Mouse (Mus musculus): ENCODE data around the gene Mdm4.

Mdm4 gene

DNA sequence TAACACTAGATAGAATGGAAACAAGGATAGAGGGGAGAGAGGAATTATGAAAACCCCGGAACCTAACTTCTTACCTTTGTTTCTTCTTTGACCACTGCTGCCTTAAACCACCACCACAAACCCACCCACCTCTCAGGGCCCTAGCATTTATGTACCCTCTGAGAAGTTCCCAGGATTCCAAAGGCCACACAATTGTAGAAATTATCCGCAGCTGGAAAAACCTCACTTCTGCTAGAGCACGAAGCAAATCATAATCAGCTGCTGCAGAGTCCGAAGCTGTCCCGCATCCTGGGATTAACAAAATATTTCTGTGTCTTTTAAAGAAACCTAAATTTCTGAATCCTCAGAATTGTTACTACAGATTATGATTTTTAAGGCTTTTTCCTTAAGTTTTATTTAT lies at the start of gene Mdm4:
Gene Mdm4 (minus strand): TSS at position 101 of the 400 bp plus-strand sequence.
- no peak for DNase-seq

DNA sequence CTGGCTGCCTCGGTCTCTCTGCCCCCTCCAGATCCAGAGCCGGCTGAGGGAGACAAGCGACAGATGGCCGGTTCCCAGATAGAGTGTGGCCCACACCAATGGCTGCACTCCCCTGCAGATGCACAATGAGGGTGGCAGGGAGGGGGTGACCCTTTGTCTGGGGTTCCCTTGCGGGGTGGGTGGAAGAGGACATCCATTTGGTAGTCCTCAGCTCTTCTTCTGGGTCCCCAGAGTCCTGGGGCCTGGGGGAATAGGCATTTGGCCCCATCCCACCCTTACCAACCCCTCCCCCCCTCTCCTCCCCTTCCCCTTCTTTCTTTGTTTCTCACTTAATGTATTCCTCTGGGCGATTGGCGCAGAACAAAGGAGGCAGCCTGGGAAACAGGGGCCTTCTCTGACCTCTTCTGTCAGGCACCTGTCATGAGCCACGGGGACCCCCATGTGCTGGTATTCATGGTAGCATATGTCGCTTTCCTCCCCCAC lies 49.8 kb upstream of the Mdm4 start:
- DNase-seq: no peak

DNA sequence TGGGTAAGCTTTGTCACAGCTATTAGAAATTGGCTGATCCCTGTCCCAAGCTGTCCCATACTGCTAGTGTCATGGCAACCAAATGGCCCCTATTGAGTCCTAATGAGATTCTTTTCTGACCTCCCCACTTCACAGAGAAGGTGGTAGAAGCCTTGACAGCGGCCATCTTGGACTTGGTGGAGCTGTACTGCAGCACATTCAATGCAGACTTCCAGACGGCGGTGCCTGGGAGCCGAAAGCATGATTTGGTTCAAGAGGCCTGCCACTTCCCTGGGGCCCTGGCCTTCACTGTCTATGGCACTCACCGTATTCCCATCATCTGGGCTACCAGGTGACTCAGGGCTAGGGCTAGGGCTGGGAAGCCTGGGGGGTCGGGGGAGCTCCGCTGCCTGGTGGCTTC lies 49.1 kb upstream of the Mdm4 start:
- DNase-seq: no peak

DNA sequence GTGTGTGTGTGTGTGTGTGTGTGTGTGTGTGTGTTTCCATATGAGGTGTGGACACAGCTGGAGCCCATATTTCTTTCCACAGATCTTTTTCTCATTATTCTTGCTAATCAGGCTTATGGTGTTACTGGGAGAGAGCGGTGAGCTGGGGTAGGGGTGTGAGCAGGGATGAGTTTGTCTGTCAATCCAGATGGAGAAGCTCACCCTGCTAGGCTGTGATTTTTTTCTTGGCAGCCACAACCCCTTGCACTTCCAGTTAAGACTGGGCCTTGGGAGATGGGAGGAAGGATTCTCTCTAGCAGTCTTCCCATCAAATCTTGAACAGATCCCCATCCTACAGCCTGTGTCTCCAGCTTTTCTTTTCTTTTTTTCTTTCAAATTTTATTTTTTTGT lies 48.0 kb upstream of the Mdm4 start:
- no peak for DNase-seq

DNA sequence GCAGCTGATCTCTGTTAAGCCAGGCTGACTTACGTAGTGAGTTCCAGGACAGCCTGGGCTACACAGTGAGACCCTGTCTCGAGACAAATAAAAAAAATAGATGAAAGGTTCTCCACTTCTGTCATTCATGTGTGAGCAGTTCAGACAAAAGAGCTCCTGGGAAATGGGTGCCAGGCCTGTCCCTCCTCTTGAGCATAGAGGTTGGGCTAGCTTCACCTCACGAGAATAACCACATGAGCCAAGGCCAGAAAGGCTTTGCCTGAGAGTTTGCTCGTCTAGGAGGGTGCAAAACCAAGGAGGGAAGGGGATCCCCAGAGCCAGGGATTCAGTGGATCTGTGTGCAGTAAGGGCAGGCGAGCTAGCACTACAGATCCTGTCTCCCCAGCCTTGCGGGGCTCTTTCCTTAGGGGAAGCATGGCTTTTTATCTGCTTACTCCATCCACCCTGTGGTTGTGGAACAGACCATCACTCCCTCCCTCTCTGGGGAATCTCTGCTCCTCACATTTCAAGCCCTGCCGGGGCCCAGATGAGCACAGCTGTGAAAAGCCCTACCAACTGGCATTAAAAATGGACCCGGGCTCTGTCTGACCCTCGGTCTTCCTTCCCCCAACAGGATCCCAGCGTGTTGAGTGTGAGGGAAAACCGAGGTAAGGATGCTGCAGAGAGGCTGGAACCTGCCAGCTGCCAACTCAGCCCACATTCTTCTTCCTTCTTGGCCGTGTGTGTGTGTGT lies 47.4 kb upstream of the Mdm4 start:
- DNase-seq: peak in 1 of 2 experiments; percentile 64

DNA sequence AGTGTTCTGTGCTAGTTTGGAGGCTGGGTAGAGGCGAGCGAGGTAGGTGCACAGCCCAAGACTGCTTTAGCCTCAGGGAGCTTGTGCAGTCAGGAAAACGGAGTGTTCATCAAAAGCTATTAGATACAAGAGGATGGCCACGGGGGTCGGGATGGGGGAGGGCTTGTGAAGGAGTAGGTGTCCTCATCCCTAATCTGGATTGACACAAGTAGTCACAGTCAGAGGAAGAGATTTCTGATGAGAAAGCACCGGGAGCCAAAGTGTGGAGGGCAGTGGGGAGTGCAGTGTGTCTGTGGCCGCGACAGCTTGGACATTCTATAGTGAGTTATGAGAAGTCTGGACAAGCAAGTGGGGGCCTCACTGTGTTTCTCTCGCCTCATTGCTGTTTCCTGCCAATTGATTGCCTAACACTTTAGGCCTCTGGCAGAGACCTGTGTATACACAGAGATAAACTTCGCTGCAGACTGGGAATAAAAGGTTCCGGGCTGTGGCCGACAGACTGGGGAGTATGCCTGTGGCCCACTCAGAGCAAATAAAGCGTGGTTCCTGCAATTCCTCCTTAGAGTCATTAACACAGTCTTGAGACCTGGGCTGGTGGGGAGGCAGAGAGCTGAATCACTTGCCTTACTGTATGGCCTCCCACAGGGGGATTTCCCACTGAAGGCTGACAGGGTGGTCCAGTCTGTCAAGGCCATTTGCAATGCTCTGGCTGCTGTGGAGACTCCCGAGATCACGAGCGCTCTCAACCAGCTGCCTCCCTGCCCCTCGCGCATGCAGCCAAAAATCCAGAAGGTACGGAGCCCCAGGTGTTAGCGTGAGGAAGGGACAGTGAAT lies 46.5 kb upstream of the Mdm4 start:
- DNase-seq: peak; percentile 54 to 78

DNA sequence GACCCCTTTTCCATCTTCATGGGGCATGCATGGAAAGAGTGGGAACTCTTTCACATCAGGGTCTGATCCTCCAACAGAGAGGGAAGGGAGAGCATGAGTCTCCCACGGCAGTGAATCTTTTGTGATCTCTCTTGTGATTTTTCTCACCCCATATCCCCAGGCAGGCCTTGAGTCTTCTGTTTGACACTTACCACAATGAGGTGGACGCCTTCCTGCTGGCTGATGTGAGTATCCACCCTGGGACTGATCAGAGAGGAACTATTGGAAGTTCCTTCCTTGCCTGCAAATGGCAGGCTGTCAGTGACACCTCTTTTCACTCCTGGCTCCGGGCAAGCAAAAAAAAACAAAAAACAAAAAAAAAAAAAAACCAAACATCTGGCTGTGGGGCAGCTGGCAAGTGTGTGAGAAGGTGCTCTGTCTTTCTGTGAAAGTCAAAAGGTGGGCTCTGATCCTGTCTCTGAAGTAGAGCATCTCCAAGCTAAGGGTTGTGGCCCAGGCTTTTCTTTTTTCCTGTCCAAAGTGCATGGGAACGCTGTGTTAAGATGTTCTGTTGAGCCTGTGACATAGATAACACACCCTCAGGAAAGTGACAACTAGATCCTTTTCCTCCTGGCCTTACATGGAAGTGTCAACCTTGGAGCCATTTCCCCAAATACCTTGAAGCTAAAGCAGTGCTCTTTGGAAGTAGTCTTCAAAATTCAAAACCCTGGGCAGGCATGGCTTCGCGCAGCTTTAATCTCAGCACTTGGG lies 45.5 kb upstream of the Mdm4 start:
- no peak for DNase-seq

DNA sequence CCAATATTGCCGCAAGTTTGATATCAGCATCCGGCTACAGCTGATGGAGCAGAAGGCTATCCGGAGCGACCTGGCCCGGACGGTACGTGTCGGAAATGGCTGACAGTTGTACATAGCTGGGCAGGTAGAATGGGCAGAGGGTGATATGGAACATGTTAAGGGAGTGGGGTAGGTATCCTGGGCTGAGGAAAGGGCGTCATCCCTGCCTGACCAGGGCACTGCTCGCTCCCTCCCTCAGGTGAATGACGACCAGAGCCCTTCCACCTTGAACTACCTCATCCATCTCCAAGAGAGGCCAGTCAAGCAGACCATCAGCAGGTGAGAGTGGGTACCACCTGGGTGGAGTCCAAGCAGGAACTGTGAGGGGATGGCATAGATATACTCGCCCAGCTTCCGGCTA lies 44.2 kb upstream of the Mdm4 start:
- no peak for DNase-seq

DNA sequence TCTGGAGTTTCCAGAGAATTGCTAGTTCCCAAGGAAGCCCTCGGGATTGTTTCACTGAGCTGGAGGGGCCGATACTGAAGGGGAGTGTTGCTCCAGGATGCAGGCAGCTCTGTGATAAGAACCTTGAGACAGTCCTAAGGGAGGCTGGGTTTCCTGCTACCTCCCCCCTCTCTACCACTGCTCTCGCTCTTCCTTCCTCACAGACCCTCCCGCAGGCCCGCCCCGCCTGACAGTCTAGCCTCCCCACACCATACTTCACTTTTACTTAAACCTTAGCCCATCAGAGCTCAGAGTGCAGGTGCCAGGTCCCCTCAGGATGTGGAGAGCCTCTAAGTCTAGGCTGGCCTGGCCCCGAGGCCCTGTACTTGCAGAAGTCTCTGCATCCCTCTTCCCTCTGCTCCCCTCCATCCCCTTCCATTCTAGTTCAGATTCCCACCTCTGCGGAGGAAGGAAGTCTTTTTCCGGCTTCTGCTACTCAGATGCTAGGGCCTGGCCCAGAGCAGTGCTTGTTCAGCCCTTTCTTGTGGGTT lies 43.0 kb upstream of the Mdm4 start:
- peak; percentile 59 to 74 for DNase-seq

DNA sequence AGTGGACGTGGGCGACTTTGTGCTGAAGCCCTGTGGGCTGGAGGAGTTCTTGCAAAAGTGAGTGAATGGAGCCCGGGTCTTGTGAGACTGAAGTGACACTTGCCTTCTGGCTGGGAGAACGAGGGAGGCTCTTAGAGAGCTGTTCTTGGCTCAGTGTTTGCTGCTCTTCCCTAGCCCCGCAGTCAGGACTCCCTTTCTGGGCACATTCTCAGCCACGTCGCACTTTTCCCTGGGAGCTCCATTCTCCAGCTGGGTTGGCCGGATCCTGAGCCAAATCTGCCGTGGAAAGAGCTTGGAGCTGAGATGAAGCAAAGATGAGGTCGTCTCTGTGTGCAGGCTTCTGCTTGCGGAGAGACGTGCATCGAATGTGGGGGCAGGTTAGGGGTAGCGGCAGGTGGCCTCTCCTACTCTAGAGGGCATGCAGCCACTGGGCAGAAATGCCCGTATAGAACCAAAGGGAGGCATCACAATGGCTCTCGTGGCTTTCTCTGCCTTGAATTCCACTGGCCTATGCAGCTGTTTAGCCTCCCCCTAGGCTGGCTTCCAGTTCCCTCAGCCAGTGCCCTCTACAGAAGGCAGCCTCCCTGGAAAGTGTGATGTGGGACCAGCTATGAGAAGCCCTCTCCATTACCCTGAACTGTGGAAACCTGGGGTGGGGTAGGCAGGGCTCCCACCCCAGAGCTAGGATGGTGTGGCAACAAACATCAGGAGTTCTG lies 41.5 kb upstream of the Mdm4 start:
- peak in 1 of 2 experiments; percentile 70 for DNase-seq

DNA sequence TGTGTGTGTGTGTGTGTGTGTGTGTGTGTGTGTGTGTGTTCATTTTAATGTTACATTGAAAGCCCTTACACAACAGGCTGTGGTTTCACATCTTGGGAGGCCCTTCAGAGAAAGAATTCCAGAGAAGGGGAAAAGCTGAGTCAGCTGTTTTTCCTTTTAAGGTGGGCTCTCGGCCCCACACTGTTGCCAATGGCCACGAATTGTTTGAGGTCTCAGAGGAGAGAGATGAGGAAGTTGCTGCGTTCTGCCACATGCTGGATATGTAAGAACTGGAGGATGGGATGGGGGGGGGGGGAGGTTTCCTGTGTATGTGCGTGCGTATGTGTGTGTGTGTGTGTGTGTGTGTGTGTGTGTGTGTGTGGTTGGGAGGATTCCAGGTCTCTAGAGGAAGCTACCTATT lies 39.8 kb upstream of the Mdm4 start:
- DNase-seq: no peak

DNA sequence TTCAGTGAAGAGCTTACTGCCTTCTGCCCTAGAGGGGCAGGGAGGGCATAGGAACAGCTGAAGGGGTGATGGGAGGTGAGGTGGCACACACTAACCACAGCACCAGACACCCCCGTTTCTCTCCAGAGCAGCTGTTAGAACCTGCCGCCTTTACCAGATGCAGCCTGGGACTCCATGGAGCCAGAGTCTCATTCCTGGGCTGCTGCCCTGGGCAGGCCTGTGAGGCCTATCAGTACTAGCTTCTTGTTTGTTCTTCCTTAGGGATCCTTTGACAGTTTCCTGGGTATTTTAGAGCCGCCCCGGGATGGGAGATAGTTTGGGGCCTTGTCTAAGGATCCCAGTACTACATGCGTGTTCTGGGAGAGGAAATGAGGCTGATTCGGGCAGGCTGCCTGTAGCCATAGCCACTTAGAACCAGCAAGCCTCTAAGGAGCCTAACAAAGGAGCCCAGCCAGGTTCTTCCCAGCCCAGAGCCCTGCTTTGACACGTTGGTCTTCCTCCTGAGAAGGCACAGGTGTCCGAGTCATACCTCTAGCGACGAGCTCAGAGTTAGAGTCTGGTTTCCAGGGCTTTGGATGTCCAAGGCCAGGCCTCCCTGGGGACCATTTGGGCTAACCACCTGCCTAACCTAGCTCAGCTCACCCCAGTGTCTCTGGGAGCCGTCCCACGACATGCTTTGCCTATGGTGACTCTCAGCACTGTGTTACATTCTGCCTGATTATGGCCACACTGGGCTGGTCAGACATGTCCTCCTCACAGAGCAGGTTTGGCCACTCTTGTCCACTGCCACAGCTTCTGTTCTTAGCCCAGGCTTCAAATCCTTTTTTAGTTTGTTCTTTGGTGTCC lies 39.1 kb upstream of the Mdm4 start:
- no peak for DNase-seq

DNA sequence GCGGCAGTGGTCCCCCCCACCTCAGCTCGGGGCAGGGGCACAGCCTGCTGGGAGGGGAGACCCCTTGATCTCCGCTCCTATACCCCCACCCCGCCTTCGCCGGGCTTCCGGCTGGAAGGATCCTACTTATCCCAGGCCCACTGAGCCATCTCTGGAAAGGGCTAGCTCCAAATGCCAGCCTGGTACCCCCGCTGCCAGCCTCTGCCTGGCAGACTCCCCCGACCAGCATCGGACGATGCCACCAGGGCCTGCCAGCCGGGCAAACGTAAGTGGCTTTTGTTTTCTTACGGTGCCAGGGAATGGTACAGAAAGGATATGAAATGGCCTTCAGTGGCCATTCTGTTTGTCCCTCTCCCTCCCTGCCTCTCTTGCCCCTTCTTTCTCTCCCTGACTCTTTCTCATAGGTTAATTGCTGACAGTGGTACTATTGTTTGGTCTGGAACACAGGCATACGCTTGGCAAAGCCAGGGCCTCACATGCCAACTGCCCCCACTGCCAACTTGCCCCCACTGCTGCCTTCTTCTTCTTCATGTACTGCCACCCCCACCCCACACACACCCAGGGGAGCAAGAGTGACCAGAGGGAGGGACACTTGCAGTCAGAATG lies 38.4 kb upstream of the Mdm4 start:
- no peak for DNase-seq

DNA sequence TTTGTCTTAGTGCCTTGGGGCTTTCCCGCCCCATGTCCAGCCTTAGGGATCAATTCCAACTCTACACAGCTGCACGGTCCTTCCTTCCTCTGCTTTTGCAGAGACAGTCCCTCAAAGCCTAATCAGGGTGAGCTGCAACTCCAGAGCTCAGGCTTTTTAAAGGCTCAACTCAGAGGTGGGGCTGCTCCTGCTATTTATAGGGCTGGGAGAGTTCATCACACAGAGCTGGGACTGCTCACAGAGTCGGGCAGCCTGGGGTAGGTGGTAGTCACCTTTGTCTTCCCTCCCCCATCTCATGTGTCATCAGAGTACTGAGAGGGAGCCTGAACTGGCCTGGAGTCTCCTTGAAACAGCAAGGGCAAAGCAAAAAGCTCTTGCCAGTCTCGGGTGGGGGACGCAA lies 37.9 kb upstream of the Mdm4 start:
- no peak for DNase-seq

DNA sequence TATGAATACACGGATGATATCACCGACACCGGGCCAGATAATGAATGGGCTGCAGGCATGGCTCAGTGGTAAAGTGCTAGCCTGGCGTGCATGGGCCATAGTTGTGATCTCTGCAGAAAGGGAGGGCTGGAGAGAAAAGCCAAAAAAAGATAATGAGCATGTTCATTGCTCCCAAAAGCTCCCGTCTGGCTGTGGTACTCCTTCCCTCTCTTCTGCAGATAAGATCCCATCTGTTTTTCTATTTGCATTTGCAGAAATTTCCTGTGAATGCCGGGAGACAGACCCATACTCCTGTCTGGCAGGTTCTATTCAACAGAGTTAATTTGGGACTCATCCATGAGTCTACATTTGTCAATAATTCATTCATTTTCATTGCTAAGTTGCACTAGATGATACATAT lies 32.8 kb upstream of the Mdm4 start:
- DNase-seq: no peak

DNA sequence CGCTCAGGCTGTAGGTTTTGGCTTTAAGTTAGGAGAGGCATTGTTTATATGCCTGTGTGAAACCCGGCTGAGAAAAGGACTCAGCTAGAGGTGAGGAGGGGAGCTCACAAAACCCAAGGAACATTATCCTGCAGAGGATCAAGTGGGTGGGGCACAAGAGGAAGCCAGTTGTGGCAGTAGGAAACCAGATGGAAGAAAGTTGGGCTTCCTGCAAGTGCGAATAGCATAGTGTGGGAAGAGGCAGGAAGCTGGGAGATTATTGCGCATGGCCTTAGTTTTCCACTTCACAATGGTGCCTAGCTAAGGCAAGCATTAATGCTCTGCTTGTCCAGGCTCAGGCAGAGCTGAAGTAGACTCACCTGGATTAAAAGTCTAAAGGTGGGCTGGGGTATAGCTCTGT lies 30.3 kb upstream of the Mdm4 start:
- DNase-seq: no peak

DNA sequence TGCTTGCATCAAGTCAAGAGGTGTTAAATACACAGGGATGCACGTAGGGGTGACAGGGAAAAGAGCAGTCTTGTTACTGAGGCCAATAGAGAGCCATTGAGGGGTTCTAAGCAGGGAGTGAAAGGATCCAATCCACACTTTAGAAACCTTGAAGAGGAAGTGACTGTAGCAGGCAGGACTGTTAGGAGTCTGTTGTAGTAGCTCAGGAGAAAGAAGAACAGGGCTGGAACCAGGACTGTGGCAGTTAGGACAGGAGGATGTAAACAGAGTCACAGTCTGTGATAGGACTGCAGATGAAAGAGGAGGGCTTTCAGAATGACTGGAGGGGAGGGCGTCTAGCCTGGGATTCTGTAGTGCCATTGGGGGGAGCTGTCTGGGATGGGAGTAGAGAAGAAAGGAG lies 29.2 kb upstream of the Mdm4 start:
- no peak for DNase-seq

DNA sequence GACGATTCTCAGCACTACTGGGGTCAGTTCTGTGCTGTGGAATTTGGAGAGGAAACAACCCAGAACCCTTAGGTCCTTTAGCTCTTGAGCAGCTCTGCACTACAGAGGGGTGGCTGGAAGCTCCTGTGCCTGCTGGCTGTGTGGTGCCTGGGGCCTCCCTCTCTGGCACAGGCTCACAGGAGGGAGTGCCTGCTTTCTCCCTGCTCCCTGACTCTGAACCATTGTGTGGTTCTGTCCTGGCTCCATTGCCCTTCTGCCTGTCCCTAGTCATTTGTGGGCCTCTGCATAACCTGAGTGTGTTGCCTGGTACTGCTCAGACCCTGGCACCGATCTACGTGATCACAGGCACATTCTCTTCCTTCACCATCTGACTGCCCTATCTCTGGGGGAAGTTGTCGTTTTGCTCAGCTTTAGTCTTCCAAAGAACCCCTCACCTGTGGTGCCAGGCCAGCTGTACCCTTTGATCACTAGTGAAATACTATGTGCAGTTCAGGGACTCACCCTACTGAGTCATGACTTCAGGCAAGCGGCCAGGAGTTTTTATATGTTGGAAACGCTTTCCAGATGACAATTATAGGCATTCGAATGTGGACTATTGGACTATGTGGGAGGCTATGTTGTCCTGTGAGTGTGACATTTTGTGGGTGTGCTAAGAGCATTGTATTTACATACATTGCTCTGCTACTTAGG lies 27.1 kb upstream of the Mdm4 start:
- no peak for DNase-seq

DNA sequence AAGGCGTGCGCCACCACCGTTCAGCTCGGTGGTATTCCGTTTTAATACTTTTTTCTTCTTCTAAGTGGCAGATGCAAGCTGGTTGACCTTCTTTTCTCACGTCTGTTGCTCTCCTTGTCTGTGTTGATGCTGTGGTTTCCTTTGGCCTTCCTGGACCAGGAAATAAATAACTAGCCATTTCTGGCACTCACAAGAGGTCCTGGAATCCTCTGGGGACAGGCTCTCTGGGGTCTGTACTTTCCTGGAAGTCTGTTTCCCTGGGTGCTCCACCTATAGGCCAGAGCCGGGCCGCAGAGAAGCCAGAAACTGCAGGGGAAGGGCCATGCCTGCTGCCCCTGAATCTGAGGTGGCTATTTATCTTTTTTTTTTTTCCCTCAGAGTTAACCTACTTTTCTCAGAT lies 24.0 kb upstream of the Mdm4 start:
- no peak for DNase-seq

DNA sequence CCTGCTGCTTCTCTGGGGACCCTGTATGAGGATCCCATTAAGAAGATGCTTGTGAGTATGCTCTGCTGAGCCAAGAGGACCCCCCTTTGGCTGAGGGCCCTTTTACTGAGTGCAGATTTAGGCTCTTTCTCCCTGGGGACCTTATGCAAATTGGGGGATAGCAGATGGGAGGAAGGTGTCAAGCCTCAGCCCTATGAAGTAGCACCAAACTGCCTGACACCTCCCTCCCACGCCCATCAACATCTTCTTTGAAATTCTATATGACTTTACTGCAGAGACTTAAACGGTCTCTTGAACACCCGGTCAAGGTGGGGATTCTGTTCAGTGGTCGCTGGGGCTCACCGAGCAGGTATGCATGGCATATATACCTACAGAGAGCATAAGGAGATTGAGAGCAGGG lies 22.7 kb upstream of the Mdm4 start:
- DNase-seq: no peak

DNA sequence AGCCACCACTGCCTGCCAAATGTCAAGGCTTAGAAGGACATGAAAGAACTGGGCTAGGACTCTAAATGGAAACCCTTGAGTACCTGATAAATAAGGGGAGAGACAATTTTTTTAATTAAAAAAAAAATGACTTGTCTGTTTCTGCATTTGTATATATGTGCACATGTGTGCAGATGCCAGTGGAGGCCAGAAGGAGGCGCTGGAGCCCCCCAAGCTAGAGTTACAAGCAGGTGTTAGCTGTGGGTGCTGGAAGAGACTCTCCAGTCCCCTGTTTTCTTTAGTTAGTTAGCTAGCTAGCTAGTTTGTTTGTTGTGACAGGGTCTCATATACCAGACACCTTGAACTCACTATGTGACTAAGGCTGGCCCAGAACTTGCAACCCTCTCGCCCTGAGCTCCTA lies 21.5 kb upstream of the Mdm4 start:
- DNase-seq: no peak

All from lung, postnatal 4 days (tissue).